Mouse (Mus musculus) hindbrain, embryonic 13.5 days (tissue): Measurements from ENCODE around the gene Atf5. TPM values are rescaled to one million over a fixed set of nuclear protein-coding genes. Genes with fewer than 3 reads are reported as not detected.
A peak's percentile ranks its signal among the peaks of the same experiment; 100 is the strongest.

ENCODE experiments used
- ATAC-seq: fragments of 200-750 bp; cut with Nextera tagmentation; 2 replicates; pipeline ENCODE4 v1.8.0; 2017; ENCODE audit warnings: moderate TSS enrichment; ENCODE audit not compliant: low FRiP score
- H3K27ac ChIP-seq: fragments of 300-500 bp; sonication (generic); 2 replicates; pipeline ENCODE4 v1.5.1; 2015; ENCODE audit warnings: inconsistent platforms, mild to moderate bottlenecking, moderate library complexity
- H3K27me3 ChIP-seq: fragments of 300-500 bp; sonication (generic); 2 replicates; pipeline ENCODE4 v1.6.1; 2015; ENCODE audit warnings: mild to moderate bottlenecking, inconsistent platforms
- H3K36me3 ChIP-seq: fragments of 300-500 bp; sonication (generic); 2 replicates; pipeline ENCODE4 v1.6.1; 2015; ENCODE audit warnings: mild to moderate bottlenecking, inconsistent platforms
- H3K4me1 ChIP-seq: fragments of 300-500 bp; sonication (generic); replicated peaks from 2 replicates; pipeline ENCODE4 v1.6.1; 2015; ENCODE audit warnings: inconsistent platforms
- H3K4me2 ChIP-seq: fragments of 300-500 bp; sonication (generic); 2 replicates; pipeline ENCODE4 v1.6.1; 2015; ENCODE audit warnings: inconsistent platforms, mild to moderate bottlenecking, moderate library complexity
- H3K4me3 ChIP-seq: fragments of 300-500 bp; sonication (generic); 2 replicates; pipeline ENCODE4 v1.5.1; 2015; ENCODE audit warnings: mild to moderate bottlenecking, inconsistent platforms
- H3K9ac ChIP-seq: fragments of 300-500 bp; sonication (generic); 2 replicates; pipeline ENCODE4 v1.6.1; 2015; ENCODE audit warnings: mild to moderate bottlenecking, inconsistent platforms
- H3K9me3 ChIP-seq: fragments of 300-500 bp; sonication (generic); 2 replicates; pipeline ENCODE4 v1.6.1; 2016; ENCODE audit warnings: inconsistent platforms
- WGBS: fragments of 180-500 bp; shearing (Covaris S2); methylation state at CpG from one replicate; pipeline ENCODE4 v1.1.7; 2015; 5-methylcytosine and 5-hydroxymethylcytosine counted together
- polyA plus RNA-seq: library from polyadenylated mRNA; unstranded; fragments of >200 nt; fragmentation: Nextera tagmentation; extraction: Ambion mirVana; gene quantifications from 2 replicates; pipeline ENCODE4 v1.2.1, GENCODE M21; 2015

The Atf5 gene
- polyA plus RNA-seq, 1 experiment from 2014 or later: 3.5 TPM

GRCm38 (mm10) chr7:44847772-44848171 lies 31.3 kb upstream of the Atf5 start:
- Histone ChIP-seq H3K27me3 (no peaks in the 10 kb centered on the region), H3K9ac (peak overlapping the region; percentile 77), H3K27ac (peak overlapping the region; percentile 98), H3K36me3 (peaks cover 55% of the 10 kb centered on the region), H3K9me3 (no peaks in the 10 kb centered on the region), H3K4me1 (peaks cover 40% of the 10 kb centered on the region), H3K4me2 (peak overlapping the region; percentile 86), H3K4me3 (peak overlapping the region; percentile 78)
- 81% methylated on average over 5 of the region's 5 CpGs for WGBS
- no peak for ATAC-seq

- Histone ChIP-seq H3K27me3 (peaks cover 8% of the 10 kb centered on the region), H3K4me1 (peaks cover 31% of the 10 kb centered on the region), H3K36me3 (peaks cover 58% of the 10 kb centered on the region), H3K4me3 (peak overlapping the region; percentile 2; the same call in 1 of the 2 replicates), H3K9me3 (no peaks in the 10 kb centered on the region), H3K27ac (no peak overlapping the region), H3K9ac (no peak overlapping the region), H3K4me2 (0 out of 2 replicates have a peak overlapping the region, but pooled peaks have one; percentile 8)
- WGBS: 92% methylated on average over 7 of the region's 7 CpGs
- no peak for ATAC-seq
Observed at GRCm38 (mm10) chr7:44846804-44847203, 30.3 kb upstream of the Atf5 start.

GRCm38 (mm10) chr7:44845006-44845405 lies 28.5 kb upstream of the Atf5 start:
- 96% methylated on average over 10 of the region's 10 CpGs for WGBS
- Histone ChIP-seq H3K4me2 (no peak overlapping the region), H3K36me3 (peaks cover 68% of the 10 kb centered on the region), H3K9ac (no peak overlapping the region), H3K27ac (no peak overlapping the region), H3K4me3 (no peak overlapping the region), H3K4me1 (peaks cover 23% of the 10 kb centered on the region), H3K9me3 (no peaks in the 10 kb centered on the region), H3K27me3 (peaks cover 26% of the 10 kb centered on the region)
- no peak for ATAC-seq

- Histone ChIP-seq H3K9me3 (no peaks in the 10 kb centered on the region), H3K36me3 (peaks cover 67% of the 10 kb centered on the region), H3K4me3 (no peak overlapping the region), H3K9ac (no peak overlapping the region), H3K4me1 (peaks cover 24% of the 10 kb centered on the region), H3K27me3 (peaks cover 46% of the 10 kb centered on the region), H3K27ac (no peak overlapping the region), H3K4me2 (no peak overlapping the region)
- no peak for ATAC-seq
- WGBS: 94% methylated on average over 8 of the region's 8 CpGs
Observed at GRCm38 (mm10) chr7:44841825-44842463, 25.5 kb upstream of the Atf5 start.

- Histone ChIP-seq H3K4me1 (peaks cover 19% of the 10 kb centered on the region), H3K27ac (no peak overlapping the region), H3K27me3 (peaks cover 46% of the 10 kb centered on the region), H3K9me3 (no peaks in the 10 kb centered on the region), H3K4me2 (peak overlapping the region; percentile 59; the same call in 1 of the 2 replicates), H3K9ac (peak overlapping the region; percentile 69), H3K4me3 (no peak overlapping the region), H3K36me3 (peaks cover 52% of the 10 kb centered on the region)
- no peak for ATAC-seq
- 52% methylated on average over 14 of the region's 14 CpGs for WGBS
Observed at GRCm38 (mm10) chr7:44840426-44840825, 24.0 kb upstream of the Atf5 start.

- H3K27me3 ChIP-seq: peaks cover 46% of the 10 kb centered on the region
- H3K4me2 ChIP-seq: peak overlapping the region; percentile 59
- H3K36me3 ChIP-seq: peaks cover 44% of the 10 kb centered on the region
- no peak overlapping the region for H3K27ac ChIP-seq
- WGBS: under 1% methylated on average over 58 of the region's 58 CpGs
- no peaks in the 10 kb centered on the region for H3K9me3 ChIP-seq
- peak overlapping the region; percentile 36 for H3K4me3 ChIP-seq
- H3K9ac ChIP-seq: peak overlapping the region; percentile 69
- peaks cover 19% of the 10 kb centered on the region for H3K4me1 ChIP-seq
- peak; percentile 62 for ATAC-seq
Observed at GRCm38 (mm10) chr7:44839491-44840191, 23.2 kb upstream of the Atf5 start.

- H3K4me3 ChIP-seq: peak overlapping the region; percentile 36
- ATAC-seq: no peak
- peaks cover 19% of the 10 kb centered on the region for H3K4me1 ChIP-seq
- 36% methylated on average over 11 of the region's 11 CpGs for WGBS
- H3K4me2 ChIP-seq: peak overlapping the region; percentile 59
- peaks cover 39% of the 10 kb centered on the region for H3K36me3 ChIP-seq
- peak overlapping the region; percentile 69 for H3K9ac ChIP-seq
- H3K9me3 ChIP-seq: no peaks in the 10 kb centered on the region
- peaks cover 46% of the 10 kb centered on the region for H3K27me3 ChIP-seq
- no peak overlapping the region for H3K27ac ChIP-seq
Observed at GRCm38 (mm10) chr7:44839171-44839490, 22.7 kb upstream of the Atf5 start.

- 85% methylated on average over 6 of the region's 6 CpGs for WGBS
- H3K4me1 ChIP-seq: peaks cover 19% of the 10 kb centered on the region
- peaks cover 46% of the 10 kb centered on the region for H3K27me3 ChIP-seq
- H3K27ac ChIP-seq: no peak overlapping the region
- H3K4me3 ChIP-seq: no peak overlapping the region
- H3K9me3 ChIP-seq: no peaks in the 10 kb centered on the region
- no peak overlapping the region for H3K9ac ChIP-seq
- H3K36me3 ChIP-seq: peaks cover 28% of the 10 kb centered on the region
- no peak overlapping the region for H3K4me2 ChIP-seq
- ATAC-seq: no peak
Observed at GRCm38 (mm10) chr7:44838073-44838472, 21.6 kb upstream of the Atf5 start.

GRCm38 (mm10) chr7:44836423-44837053 lies 20.1 kb upstream of the Atf5 start:
- Histone ChIP-seq H3K27me3 (peaks cover 35% of the 10 kb centered on the region), H3K4me1 (peaks cover 19% of the 10 kb centered on the region), H3K9me3 (no peaks in the 10 kb centered on the region), H3K36me3 (peaks cover 21% of the 10 kb centered on the region), H3K9ac (no peak overlapping the region), H3K4me3 (no peak overlapping the region), H3K27ac (no peak overlapping the region), H3K4me2 (no peak overlapping the region)
- 85% methylated on average over 9 of the region's 9 CpGs for WGBS
- ATAC-seq: no peak

GRCm38 (mm10) chr7:44836016-44836404 lies 19.6 kb upstream of the Atf5 start:
- H3K4me1 ChIP-seq: peaks cover 19% of the 10 kb centered on the region
- peaks cover 21% of the 10 kb centered on the region for H3K36me3 ChIP-seq
- no peak for ATAC-seq
- H3K27ac ChIP-seq: no peak overlapping the region
- no peak overlapping the region for H3K4me2 ChIP-seq
- no peaks in the 10 kb centered on the region for H3K9me3 ChIP-seq
- no peak overlapping the region for H3K9ac ChIP-seq
- peaks cover 30% of the 10 kb centered on the region for H3K27me3 ChIP-seq
- 54% methylated on average over 3 of the region's 3 CpGs for WGBS
- H3K4me3 ChIP-seq: no peak overlapping the region

GRCm38 (mm10) chr7:44835373-44836015 lies 19.0 kb upstream of the Atf5 start:
- no peak for ATAC-seq
- Histone ChIP-seq H3K9ac (no peak overlapping the region), H3K36me3 (peaks cover 21% of the 10 kb centered on the region), H3K9me3 (no peaks in the 10 kb centered on the region), H3K27ac (no peak overlapping the region), H3K27me3 (peaks cover 25% of the 10 kb centered on the region), H3K4me1 (peaks cover 17% of the 10 kb centered on the region), H3K4me3 (no peak overlapping the region), H3K4me2 (no peak overlapping the region)
- WGBS: 82% methylated on average over 1 of the region's 1 CpGs

- Histone ChIP-seq H3K27me3 (no peaks in the 10 kb centered on the region), H3K4me1 (no peaks in the 10 kb centered on the region), H3K36me3 (peaks cover 46% of the 10 kb centered on the region), H3K4me2 (no peak overlapping the region), H3K9me3 (no peaks in the 10 kb centered on the region), H3K9ac (no peak overlapping the region), H3K4me3 (no peak overlapping the region), H3K27ac (no peak overlapping the region)
- no peak for ATAC-seq
- WGBS: 81% methylated on average over 4 of the region's 4 CpGs
Observed at GRCm38 (mm10) chr7:44832763-44833162, 16.3 kb upstream of the Atf5 start.
